Mouse (Mus musculus): ENCODE measurements around the gene Rgs7bp. TPM values are rescaled to one million over a fixed set of nuclear protein-coding genes. Genes with fewer than 3 reads are reported as not detected.
A peak's percentile ranks its signal among the peaks of the same experiment; 100 is the strongest.

Gene Rgs7bp
- polyA plus RNA-seq, 1 experiment from 2014 or later: 2.9 TPM

DNA sequence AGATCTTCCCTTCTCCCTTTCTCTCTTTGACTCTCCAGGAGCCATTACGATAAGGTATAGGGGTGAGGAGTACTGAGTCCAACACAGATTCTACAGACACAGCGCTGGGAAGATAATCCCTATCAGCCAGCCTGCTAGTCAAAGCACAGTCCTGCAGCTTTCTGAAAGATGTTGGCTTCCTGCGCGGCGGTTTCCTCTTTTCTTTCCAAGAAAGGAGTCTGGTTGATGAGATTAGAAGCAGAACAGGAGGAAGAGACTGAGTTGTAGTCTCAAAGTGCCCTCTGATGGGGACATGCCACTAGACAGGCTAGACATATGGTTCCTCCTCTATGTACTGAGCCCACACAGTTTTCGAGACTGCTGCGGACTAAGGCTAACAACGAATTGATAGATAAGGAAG is 6.1 kb downstream of the Rgs7bp start:
- WGBS: 73% methylated on average over 8 of the region's 8 CpGs
- ATAC-seq: no peak
- no peaks in the 10 kb centered on the region for H3K9me3 ChIP-seq

GRCm38 (mm10) chr13:105047377-105047776 is 7.4 kb downstream of the Rgs7bp start:
- Histone ChIP-seq H3K4me3 (replicated peaks) (no peak overlapping the region), H3K27me3 (replicated peaks) (no peaks in the 10 kb centered on the region), H3K9me3 (no peaks in the 10 kb centered on the region), H3K4me2 (replicated peaks) (peak overlapping the region; percentile 28), H3K9ac (no peak overlapping the region), H3K4me1 (replicated peaks) (no peaks in the 10 kb centered on the region), H3K36me3 (no peaks in the 10 kb centered on the region), H3K27ac (no peak overlapping the region)
- 44% methylated on average over 9 of the region's 9 CpGs for WGBS
- no peak for ATAC-seq

More for the DNA sequence above, 6.1 kb downstream of the Rgs7bp start:
- Histone ChIP-seq H3K4me3 (replicated peaks) (no peak overlapping the region), H3K4me1 (replicated peaks) (0 out of 2 replicates have a peak, but pooled peaks cover 1% of the 10 kb centered on the region), H3K9ac (no peak overlapping the region), H3K4me2 (replicated peaks) (no peak overlapping the region), H3K27me3 (replicated peaks) (peaks cover 3% of the 10 kb centered on the region; the same call in 1 of the 2 replicates), H3K27ac (no peak overlapping the region), H3K36me3 (no peaks in the 10 kb centered on the region)

DNA sequence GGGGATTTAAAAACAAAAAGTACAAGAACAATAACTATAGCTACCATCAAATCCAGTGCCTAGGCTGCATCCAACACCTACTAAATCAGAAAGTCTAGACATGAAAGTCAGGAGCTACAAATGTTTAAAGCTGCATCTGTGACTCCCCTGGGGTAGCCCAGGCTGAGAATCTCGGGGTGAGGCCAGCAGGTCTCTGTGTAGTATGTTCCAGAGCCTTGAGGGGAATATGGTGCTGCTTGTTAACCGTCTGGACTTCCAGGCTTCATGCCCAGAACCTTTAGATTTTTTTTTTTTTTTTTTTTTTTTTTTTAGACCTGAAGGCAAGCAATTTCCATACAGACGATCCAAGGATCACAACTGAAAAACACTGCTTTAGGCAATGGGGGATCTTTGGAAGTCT is 10.8 kb downstream of the Rgs7bp start:
- H3K27me3 ChIP-seq (replicated peaks): no peaks in the 10 kb centered on the region
- no peak overlapping the region for H3K4me2 ChIP-seq (replicated peaks)
- no peaks in the 10 kb centered on the region for H3K9me3 ChIP-seq
- ATAC-seq: no peak
- H3K36me3 ChIP-seq: no peaks in the 10 kb centered on the region
- WGBS: 71% methylated on average over 3 of the region's 3 CpGs
- no peak overlapping the region for H3K9ac ChIP-seq
- H3K4me3 ChIP-seq (replicated peaks): no peak overlapping the region
- no peaks in the 10 kb centered on the region for H3K4me1 ChIP-seq (replicated peaks)
- H3K27ac ChIP-seq: no peak overlapping the region

DNA sequence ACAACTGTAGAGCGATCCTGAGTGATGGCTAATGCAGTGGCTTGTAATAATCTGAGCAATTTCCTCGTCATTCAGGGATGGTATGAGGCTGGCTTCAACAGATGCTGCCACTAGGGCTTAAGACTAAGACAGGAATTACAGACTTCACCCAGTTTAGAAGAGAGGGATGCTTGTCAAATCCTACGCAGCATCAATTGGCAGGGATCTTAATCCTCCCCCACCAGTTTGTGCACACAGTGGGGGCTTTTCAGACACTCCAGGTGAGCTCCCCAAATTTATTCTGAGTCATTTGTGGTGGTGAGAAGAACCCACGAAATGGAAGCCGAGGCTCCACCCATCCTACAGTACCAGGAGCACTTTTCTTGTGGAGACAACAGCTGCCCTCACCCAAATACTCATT is 16.4 kb downstream of the Rgs7bp start:
- H3K27me3 ChIP-seq (replicated peaks): no peaks in the 10 kb centered on the region
- WGBS: 79% methylated on average over 5 of the region's 5 CpGs
- H3K27ac ChIP-seq: no peak overlapping the region
- no peak overlapping the region for H3K4me2 ChIP-seq (replicated peaks)
- no peak for ATAC-seq
- no peak overlapping the region for H3K4me3 ChIP-seq (replicated peaks)
- H3K4me1 ChIP-seq (replicated peaks): no peaks in the 10 kb centered on the region
- H3K9me3 ChIP-seq: no peaks in the 10 kb centered on the region
- H3K36me3 ChIP-seq: no peaks in the 10 kb centered on the region
- no peak overlapping the region for H3K9ac ChIP-seq

DNA sequence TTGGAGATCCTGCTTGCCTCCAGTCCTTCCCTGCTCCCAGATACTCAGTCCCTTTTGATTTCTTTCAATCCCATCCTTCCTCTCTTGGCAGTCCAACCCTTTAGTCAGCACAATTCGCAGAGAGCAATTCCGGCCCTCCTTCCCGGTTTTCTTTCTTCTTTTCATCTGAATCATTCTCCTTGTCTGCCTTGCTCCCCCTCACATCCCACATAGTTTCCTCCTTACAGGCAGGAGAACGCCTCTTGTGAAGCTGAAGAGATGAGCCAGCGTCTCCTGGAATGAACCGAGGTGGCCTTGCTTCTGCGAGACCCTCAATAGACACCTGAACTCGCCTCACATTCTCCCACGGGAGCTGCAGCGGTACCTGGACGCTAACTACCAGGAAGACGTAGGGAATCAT is 16.9 kb downstream of the Rgs7bp start:
- Histone ChIP-seq H3K4me1 (replicated peaks) (no peaks in the 10 kb centered on the region), H3K4me3 (replicated peaks) (no peak overlapping the region), H3K27ac (no peak overlapping the region), H3K9me3 (no peaks in the 10 kb centered on the region), H3K36me3 (no peaks in the 10 kb centered on the region), H3K27me3 (replicated peaks) (no peaks in the 10 kb centered on the region), H3K4me2 (replicated peaks) (no peak overlapping the region), H3K9ac (no peak overlapping the region)
- ATAC-seq: no peak
- WGBS: 83% methylated on average over 12 of the region's 12 CpGs

GRCm38 (mm10) chr13:105031882-105032281 is 22.8 kb downstream of the Rgs7bp start:
- Histone ChIP-seq H3K27me3 (replicated peaks) (no peaks in the 10 kb centered on the region), H3K4me1 (replicated peaks) (no peaks in the 10 kb centered on the region), H3K36me3 (no peaks in the 10 kb centered on the region), H3K27ac (no peak overlapping the region), H3K4me3 (replicated peaks) (no peak overlapping the region), H3K9me3 (no peaks in the 10 kb centered on the region), H3K9ac (no peak overlapping the region), H3K4me2 (replicated peaks) (no peak overlapping the region)
- ATAC-seq: no peak

DNA sequence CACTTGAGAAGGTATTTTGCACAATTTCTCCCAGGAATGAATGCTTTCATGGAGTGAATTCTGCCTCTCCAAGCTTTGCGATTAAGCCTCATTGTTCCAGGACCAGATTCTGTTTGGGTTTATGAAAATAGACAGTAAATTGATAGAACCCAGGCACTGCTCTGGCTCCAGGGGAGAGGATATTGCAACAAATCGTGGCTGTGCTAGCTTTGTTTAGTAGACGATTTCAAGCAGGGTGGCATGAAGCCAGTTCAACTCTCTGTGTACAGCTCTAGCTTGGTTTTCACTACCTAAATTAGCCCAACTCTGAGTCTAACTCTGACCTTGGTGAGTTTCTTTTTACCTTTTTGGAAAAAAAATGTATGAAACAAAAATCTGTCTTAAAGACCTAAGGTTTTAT is 26.5 kb downstream of the Rgs7bp start:
- H3K4me2 ChIP-seq (replicated peaks): no peak overlapping the region
- H3K9me3 ChIP-seq: no peaks in the 10 kb centered on the region
- no peaks in the 10 kb centered on the region for H3K27me3 ChIP-seq (replicated peaks)
- no peak overlapping the region for H3K9ac ChIP-seq
- ATAC-seq: peak; percentile 43; the same call in 1 of the 2 replicates
- no peaks in the 10 kb centered on the region for H3K36me3 ChIP-seq
- H3K4me1 ChIP-seq (replicated peaks): no peaks in the 10 kb centered on the region
- 37% methylated on average over 3 of the region's 3 CpGs for WGBS
- no peak overlapping the region for H3K27ac ChIP-seq
- no peak overlapping the region for H3K4me3 ChIP-seq (replicated peaks)

GRCm38 (mm10) chr13:105016577-105016976 is 38.2 kb downstream of the Rgs7bp start:
- WGBS: 80% methylated on average over 9 of the region's 9 CpGs
- Histone ChIP-seq H3K4me2 (replicated peaks) (no peak overlapping the region), H3K4me1 (replicated peaks) (no peaks in the 10 kb centered on the region), H3K27me3 (replicated peaks) (no peaks in the 10 kb centered on the region), H3K36me3 (no peaks in the 10 kb centered on the region), H3K4me3 (replicated peaks) (no peak overlapping the region), H3K9me3 (no peaks in the 10 kb centered on the region), H3K9ac (no peak overlapping the region), H3K27ac (no peak overlapping the region)
- no peak for ATAC-seq

GRCm38 (mm10) chr13:105015710-105016404 is 38.9 kb downstream of the Rgs7bp start:
- Histone ChIP-seq H3K9me3 (no peaks in the 10 kb centered on the region), H3K36me3 (no peaks in the 10 kb centered on the region), H3K27me3 (replicated peaks) (no peaks in the 10 kb centered on the region), H3K27ac (no peak overlapping the region), H3K4me3 (replicated peaks) (no peak overlapping the region), H3K4me1 (replicated peaks) (no peaks in the 10 kb centered on the region), H3K4me2 (replicated peaks) (no peak overlapping the region), H3K9ac (no peak overlapping the region)
- no peak for ATAC-seq
- 77% methylated on average over 8 of the region's 8 CpGs for WGBS

- H3K4me1 ChIP-seq (replicated peaks): no peaks in the 10 kb centered on the region
- WGBS: 87% methylated on average over 5 of the region's 5 CpGs
- ATAC-seq: no peak
Observed at GRCm38 (mm10) chr13:105011300-105011699, 43.4 kb downstream of the Rgs7bp start.

DNA sequence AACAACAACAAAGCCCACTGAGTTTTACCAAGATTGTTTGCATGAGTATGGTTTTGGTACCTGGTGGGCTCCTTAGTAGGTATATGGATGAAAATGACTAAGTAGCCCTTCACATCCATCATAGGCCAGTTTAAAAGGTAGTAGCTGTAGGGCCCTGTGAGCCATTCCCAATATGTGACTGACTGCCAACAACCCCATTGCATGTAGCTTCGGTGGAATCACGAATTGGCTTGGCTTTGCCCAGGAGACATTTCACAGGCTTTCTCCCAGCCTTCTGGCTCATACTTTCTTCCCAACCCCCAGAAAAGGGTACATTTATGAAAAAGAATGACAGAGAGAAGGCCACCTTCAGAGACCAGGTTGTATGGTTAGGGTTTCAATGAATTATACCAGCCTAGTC is 45.8 kb downstream of the Rgs7bp start:
- Histone ChIP-seq H3K4me3 (replicated peaks) (no peak overlapping the region), H3K27ac (no peak overlapping the region), H3K36me3 (no peaks in the 10 kb centered on the region), H3K4me1 (replicated peaks) (no peaks in the 10 kb centered on the region), H3K9ac (no peak overlapping the region), H3K4me2 (replicated peaks) (no peak overlapping the region), H3K9me3 (no peaks in the 10 kb centered on the region), H3K27me3 (replicated peaks) (no peaks in the 10 kb centered on the region)
- no peak for ATAC-seq
- 89% methylated on average over 2 of the region's 2 CpGs for WGBS

More at GRCm38 (mm10) chr13:105011300-105011699, 43.4 kb downstream of the Rgs7bp start:
- Histone ChIP-seq H3K9me3 (no peaks in the 10 kb centered on the region), H3K27ac (no peak overlapping the region), H3K4me2 (replicated peaks) (no peak overlapping the region), H3K27me3 (replicated peaks) (no peaks in the 10 kb centered on the region), H3K4me3 (replicated peaks) (no peak overlapping the region), H3K9ac (no peak overlapping the region), H3K36me3 (no peaks in the 10 kb centered on the region)

- Histone ChIP-seq H3K4me3 (replicated peaks) (no peak overlapping the region), H3K4me2 (replicated peaks) (no peak overlapping the region), H3K9ac (no peak overlapping the region), H3K36me3 (no peaks in the 10 kb centered on the region), H3K9me3 (no peaks in the 10 kb centered on the region), H3K27ac (no peak overlapping the region), H3K27me3 (replicated peaks) (no peaks in the 10 kb centered on the region), H3K4me1 (replicated peaks) (no peaks in the 10 kb centered on the region)
- 68% methylated on average over 2 of the region's 2 CpGs for WGBS
- ATAC-seq: no peak
Observed at GRCm38 (mm10) chr13:105002831-105003157, 51.9 kb downstream of the Rgs7bp start.

DNA sequence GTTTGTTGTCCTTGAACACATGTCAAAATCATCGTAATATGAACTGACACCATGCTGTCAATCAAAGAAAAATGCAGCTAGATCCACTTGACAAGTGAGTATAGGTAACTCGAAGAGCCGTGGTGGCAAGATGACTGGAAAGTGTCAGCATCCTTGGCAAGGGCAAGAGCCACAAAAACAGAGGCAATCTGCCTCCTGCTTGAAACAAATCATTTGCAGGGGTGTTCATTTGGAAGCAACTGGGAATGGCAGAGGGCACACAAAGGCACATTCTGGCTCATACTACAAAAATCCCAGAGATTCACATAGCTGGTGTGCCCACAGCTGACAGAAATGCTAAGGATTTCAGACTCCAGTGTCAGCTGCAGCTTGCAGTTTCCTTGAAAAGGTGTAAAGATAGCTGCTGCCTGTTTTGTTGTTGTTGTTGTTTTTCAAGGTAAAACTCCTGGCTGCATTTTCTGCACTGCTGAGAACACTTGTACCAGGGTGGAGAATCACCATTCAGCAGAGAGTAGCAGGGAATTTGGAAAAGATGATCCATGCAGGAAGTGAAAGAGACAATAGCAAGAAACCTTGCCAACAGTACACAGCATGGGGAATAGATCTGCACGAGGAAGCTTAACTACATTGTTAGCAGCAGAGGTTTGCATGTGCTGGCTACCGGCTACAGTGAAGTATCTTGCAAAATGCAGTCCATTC is 52.4 kb downstream of the Rgs7bp start:
- H3K9me3 ChIP-seq: no peaks in the 10 kb centered on the region
- no peak overlapping the region for H3K4me2 ChIP-seq (replicated peaks)
- whole genome bisulfite sequencing: 66% methylated on average over 5 of the region's 5 CpGs
- H3K4me1 ChIP-seq (replicated peaks): no peaks in the 10 kb centered on the region
- no peak for ATAC-seq
- H3K4me3 ChIP-seq (replicated peaks): no peak overlapping the region
- H3K27ac ChIP-seq: no peak overlapping the region
- no peaks in the 10 kb centered on the region for H3K27me3 ChIP-seq (replicated peaks)
- H3K36me3 ChIP-seq: no peaks in the 10 kb centered on the region
- no peak overlapping the region for H3K9ac ChIP-seq

Measured in intestine, embryonic 15.5 days (tissue).